Mouse (Mus musculus) gonadal fat pad, adult 2 months (tissue): ENCODE results near the gene Lars2. TPM values are rescaled to one million over a fixed set of nuclear protein-coding genes. Genes with fewer than 3 reads are reported as not detected.
"Not testable (repeated sequence)": the region's sequence is repeated elsewhere in the genome, so short reads cannot be mapped to it uniquely, and the experiment has no call there.

Experiments used
- DNase-seq: peaks from one replicate; pipeline ENCODE4 v3.0.0-alpha.2; 2012; ENCODE audit warnings: low read depth
- polyA plus RNA-seq: library from polyadenylated mRNA; depleted of rRNA; stranded (reverse); fragments of >200 nt; gene quantifications from 2 replicates; pipeline ENCODE4 v1.2.3, GENCODE M21; 2012; rRNA removed

Lars2 gene
- 214 and 218 TPM in 2 replicates for polyA plus RNA-seq

DNA sequence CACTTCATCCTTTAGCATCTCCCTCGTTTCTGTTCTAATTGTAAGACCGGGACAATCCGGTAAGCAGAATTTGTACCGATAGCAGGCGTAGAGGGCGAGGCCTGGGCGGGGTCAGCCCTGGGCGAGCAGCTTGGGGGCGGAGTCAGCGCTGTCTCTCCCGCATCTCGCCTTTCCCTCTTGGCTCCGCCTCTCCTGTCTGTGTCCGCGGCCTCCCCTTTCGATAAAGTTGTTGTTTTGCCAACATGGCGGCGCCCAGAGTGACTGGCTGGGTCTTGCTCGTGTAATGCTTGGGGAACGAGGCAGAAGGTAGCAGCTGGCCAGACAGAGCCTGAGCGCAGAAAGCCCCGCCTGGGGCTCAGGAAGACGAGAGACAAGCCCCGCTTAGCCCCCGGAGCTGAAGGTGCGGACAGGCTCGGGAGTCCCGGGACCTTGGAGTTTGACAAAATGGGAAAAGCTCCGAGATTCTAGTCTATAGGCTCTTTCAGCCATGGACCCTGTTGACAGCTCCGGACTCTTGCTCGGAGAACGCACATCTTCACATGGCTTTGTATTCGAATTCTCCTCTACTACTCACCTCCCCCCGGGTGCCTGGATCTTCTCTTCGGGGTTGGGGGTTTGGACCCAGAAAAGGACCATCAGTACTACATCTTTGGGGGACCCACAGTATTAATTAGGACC, at the start of gene Lars2:
TSS of gene Lars2 (plus strand) at position 220 of the 678 bp plus-strand sequence.
- DNase-seq: peak; percentile 65

DNA sequence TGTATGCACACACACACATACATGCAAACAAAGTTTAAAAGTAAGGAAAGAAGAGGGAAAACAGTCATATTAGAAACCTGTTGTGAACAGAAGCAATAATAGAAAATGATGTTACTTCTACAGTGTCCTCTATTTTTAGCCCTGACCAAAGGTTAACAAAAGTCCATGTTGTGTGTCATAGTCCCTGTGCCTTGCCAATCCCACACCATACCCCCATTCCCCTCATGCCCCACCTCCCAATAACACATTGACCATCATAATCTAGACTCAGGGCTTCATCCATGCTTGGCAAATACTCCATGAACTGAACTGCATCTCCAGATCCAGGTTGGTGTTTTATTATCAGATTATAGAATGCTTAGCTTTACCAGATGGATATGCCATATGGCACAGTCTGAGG, 40.6 kb upstream of the Lars2 start:
- DNase-seq: no peak

DNA sequence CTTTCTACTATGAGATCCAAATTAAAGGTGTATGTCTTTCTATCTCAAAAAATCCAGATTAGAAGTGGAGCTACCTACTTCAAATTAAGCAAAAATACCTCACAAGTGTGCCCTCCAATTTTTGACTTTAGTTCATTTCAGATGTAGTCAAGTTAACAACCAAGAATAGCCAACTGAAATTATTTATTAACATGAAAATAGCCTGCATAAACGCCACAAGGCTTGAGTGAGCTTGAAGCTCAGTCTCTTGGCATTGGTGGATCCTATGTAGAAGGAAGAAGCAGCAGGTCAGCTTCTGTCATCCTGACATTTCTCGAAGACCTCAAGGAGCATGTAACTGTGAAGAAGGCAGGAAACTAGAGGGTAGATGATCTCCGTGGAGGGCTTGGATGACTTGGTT, 38.4 kb upstream of the Lars2 start:
- DNase-seq: no peak

DNA sequence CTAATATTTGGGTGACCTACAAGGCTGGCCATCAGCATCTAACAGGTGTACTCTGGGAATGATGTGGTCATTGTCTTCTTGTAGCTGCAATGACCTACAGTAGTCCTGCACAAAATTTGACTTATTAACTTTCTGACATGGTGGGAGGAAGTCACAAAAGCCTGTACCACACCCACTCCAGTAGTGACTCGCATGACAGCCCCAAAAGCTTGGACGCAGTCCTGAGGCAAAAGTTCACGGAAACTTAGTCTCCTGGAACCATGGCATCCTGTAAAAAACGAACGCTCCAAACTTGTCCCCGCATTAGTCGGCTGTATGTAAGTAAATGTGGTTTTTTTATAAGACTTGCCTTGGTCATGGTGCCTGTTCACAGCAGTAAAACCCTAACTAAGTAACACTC, 36.9 kb upstream of the Lars2 start:
- no peak for DNase-seq

DNA sequence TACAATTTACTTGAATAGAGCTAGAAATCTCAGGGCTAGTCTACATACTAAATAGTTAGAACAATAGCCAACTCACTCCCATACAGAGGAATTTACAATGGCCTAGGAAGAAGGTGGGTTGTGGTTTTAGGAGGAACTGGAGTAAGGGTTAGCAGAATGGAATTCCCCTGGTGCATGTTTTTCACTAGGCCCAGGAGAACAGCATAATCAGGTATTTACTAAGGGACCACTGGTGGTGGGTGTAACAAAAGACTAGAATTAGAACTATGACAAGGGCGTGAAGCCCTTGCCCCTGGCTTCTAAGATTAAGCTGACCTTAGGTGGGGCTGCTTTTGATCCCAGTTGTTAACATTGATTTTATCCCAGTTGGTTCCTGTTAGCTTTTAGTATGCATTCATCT, 36.5 kb upstream of the Lars2 start:
- DNase-seq: not testable (repeated sequence)

DNA sequence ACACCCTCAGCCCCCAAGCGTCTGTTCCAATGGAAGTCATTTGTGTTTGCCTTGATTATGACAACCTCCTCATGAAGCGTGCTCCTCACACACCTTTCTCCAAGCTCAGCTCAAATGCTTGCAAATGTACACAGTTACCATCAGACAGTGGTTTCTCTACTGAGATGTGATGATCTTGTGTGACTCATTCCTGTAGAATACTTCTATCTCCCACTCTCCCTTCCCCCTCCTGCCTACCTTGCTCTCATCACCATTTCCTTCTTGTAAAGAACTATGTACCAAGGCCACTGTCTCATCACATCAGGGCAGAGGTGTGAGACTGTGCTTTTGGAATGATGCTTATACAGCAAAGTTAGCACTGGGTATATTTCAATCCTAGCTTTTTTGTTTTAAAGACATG, 33.2 kb upstream of the Lars2 start:
- no peak for DNase-seq

DNA sequence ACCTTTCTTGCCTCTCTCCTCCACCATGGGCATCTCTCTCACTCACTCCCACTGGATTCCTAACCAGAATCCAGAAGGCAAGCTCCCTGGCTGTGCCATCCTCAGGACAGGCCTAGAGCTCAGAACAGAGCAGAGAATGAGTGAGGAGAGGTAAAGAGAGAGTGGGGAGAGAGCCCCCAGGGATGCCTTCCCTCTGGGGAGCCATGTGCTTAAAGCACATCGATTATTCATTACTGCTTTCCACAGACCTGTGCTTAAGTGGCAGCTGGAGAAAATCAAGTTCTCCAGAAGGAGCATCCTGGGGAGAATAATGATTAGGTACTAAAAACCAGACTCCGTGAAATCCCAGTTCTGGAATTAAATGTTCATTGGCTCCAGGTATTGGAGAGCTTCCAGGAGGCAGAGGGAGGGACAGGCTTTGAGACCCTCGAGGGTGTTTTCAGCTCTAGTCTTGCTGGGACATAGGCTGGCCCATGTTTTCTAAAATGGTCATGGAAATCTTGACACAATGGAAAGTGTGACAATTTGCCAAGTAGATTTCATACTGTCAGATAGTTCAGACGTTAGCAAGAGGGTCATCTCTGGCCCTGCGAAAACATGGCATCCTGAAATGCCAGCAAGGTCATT, 31.6 kb upstream of the Lars2 start:
- no peak for DNase-seq

DNA sequence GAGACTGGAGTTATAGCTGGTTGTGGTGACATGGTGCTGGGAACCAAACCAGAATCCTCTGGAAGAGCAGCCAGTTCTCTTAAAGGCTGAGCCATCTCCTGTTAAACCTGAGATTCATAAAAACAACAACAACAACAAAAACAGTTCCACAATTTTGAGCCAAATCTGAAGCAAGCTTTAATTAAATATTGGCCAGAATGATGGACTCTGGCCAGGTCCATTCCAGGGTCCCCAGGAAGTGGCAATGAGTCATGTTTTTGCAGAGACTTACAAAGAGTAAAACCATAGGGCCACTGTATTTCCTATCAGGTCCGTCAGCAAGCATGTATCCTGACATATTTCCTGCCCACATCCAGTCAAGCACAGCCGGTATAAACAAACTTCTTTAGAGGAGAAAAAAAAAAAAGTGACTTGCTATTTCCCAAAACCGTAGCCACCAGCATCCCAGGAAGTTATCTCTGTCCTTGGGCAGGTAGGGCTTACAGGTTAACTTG, 27.0 kb upstream of the Lars2 start:
- DNase-seq: no peak

DNA sequence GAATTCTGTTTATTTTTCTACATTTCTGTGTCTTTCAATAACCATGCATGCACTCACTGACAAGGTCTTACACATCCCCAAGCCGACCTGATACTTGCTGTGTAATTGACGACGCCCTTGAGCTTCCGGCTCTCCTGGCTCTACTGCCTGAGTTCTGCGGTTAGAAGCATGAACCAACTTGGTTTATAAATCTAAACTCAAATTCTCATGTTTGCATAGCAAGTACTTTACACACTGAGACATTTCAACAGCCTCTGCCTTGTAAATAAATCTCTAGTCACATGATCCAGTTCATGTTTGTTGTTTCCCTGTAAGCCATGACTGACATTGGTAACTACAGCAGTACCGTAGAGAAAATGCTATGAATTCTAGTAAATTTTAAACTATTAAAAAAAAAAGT, 25.5 kb upstream of the Lars2 start:
- no peak for DNase-seq

DNA sequence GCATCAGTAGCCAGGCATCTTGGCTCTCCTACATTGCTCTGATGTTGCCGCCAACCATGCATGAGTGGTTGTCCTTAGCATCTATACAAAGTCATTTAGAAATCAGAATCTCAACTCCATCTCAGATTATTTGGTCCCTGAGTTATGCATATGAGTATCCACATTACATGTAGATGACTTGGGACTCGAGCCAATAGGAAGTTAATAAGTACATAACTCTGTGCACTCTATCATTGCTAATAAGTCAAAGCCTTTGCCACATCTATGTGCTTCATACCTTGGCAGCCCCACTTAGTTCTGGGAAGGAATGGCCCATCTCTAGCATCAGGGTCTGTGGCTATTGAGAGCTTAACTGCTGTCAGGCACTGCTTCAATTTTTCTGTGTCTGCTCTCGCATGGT, 23.7 kb upstream of the Lars2 start:
- no peak for DNase-seq

DNA sequence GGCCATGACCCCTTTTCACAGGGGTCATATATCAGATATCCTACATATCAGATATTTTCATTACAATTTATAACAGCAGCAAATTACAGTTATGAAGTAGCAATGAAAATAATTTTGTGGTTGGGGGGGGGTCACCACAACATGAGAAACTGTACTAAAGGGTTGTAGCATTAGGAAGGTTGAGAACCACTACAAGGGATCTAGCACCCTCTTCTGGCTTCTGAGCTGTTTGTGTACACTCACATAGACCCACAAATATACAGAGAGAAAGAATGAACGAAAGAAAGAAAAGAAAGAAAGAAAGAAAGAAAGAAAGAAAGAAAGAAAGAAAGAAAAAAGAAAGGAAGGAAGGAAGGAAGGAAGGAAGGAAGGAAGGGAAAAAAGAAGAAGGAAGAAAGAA, 17.4 kb upstream of the Lars2 start:
- not testable (repeated sequence) for DNase-seq

DNA sequence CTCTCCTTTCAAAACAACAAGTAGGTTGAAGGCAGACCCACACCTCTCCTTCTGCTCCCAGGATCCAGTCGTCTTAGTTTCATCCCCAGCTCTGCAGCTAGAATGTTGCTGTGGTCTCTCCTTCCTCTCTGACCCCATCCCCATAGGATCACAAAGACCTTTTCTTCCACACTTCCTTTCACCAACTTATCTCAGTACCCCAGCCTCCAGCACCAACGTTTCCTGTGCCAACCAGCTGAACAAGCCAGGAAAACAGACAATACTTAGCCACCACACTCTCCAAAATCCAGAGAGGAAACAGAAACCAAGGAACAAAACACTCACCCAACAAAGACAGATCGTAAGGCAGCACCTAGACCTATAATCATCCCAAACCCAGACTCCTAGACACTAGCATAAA, 6.7 kb upstream of the Lars2 start:
- DNase-seq: no peak

DNA sequence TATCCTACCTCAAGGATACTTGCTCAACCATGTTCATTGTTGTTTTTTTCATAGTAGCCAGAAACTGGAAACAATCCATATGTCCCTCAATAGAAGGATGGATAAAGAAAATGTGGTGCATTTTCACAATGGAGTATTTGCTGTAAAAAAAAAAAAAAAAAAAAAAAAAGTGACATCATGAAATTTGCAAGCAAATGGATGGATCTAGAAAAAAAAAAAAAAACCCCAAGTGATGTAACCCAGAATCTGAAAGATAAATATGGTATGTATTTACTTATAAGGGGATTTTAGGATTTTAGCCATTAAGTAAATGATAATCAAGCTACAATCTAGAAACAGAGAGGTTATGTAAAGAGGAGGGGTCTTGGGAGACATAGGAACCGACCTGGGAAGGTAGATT, 1.4 kb upstream of the Lars2 start:
- no peak for DNase-seq

DNA sequence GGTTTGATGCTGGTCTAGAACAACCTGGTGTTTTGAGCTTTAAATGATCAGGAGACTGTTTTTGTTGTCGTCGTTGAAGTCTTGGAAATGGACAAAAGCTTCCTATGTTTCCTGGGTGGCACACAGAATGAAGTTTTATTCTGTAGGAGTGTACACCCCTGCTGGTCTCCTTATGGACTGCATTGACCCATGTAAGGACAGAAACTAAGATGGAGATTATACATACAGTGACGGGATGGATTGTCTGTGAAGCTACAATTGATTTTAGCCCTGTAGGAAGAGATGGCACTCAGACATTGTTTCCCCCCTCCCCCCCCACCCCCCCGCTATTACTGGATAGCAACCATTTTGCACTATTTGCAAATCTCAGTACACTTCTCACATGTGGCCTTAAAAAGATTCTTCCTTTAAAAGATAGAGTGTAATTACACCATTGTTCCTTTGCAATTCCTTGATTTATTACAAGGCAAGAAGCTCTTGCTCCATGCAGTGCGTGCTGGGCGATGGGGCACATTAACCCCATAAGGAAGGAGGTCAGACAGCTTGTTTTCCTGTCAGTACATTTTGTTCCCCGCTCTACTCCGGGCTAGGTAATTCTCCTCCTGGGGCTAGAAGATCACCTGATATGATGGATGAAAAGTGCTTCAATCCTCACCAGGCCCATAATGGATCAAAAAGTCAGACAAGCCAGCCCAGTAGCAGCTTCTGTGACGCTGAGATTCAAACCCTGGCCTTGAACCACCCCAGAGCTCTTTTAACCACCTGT, 602 bp upstream of the Lars2 start:
- no peak for DNase-seq

DNA sequence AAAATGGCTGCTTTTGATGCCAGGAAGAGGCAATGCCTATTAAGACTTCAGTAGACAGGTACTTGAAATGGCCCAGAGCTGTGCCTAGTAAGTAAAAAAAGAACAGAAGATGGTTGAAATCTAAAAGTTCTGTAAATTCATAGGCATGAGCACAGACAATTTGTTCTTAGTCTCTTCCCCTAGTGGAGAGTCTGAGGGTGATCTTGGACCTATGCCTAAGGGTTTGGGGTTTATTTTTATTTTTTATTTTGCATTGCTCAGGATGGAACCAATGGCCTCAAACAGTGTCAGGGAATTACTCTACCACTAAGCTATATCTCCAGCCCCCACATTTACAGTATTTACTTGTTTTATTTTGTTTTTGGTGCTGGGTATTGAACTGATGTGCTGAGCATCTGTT, 909 bp downstream of the Lars2 start:
- DNase-seq: no peak

DNA sequence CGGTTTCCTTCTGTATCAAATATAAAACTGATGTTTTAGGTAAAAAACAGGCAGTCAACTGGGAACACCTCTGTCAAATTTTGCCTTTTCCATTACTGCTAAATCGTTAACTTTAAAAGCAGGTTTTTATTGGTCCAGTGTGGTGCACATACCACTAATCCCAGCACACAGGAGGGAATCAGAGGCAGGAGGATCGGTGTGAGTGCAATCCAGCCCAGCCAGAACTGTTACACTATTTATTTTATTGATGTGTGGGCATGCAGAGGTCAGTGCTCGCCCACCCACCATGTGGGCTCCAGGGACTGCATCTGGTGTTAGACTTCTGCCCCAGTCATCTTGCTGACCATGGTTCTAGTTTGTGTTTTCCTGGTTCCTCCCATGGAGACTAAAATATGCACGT, 15.7 kb downstream of the Lars2 start:
- DNase-seq: no peak

DNA sequence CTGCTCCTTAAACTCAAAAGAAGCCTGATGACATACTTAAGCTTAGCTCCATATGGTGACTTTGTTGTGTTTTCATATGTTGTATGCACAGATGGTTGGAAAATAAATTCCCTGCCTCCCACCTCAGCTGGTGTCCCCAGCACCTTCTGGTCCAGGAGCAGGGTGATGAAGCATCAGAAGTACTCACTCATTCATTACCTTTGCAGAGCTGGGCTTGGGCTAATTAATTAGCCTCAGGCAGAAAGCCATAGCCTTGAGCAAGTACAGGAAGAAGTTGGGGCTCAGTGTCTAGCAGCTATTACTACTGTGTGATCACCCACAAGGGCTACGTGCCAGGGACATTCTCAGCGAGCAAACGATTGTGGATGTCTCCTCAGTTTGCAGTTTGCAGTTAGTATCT, 18.0 kb downstream of the Lars2 start:
- no peak for DNase-seq

DNA sequence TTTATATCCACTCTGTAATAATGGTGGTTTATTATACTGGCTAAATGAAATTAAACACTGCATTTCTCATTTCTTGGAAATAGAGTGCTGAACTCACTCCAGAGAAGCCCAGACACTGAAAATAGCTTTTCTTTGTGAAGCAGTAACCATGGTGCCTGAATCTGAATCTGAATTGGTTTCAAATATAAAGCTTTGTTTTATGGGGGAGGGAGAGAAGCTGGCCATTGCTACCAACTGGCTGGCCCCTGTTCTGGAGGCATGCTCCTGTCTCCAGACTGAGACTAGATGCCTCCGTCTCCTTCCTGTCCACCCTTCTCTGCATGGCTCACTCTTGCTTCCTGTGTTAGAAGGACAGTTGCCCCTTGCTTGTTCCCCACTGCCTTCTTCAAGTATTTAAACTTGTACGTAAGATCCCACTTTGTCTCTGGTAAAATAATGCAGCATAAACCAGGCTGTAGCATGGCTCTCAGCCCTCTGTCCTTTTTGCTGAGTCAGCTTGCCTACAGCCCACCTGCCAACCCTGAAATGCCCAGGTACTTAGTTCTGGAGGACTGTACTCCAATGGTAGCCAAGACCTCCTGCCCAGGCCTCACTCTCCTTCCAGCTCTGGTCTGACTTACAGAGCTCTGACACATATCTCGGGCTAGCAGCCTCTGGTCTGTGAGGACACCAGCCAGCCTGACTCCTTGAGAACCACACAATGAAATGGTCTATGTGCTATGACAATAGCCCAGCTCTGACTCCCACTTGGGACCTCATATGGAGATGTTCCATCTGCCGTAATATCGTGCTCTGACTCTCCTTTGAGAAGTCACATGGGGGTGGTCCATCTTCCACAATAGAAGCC, 18.8 kb downstream of the Lars2 start:
- DNase-seq: no peak

DNA sequence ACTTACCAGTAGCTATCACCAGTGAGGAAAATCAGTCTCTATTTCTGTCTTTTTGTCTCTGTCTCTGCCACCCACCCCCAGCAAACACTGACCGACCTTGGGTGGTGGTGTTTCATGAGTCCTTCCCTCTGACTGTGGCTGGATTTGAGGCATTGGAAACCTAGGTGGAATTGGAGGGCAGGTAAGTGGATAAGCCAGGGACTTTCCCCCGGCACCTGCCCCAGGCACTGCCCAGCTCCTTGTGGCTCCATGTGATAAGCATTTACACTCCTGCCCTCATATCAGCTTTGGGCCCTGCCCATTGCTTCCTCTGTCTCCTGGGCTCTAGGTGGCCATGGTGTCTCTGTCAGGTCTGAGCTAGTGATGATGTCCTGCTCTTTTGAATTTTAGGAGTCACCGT, 19.6 kb downstream of the Lars2 start:
- no peak for DNase-seq

DNA sequence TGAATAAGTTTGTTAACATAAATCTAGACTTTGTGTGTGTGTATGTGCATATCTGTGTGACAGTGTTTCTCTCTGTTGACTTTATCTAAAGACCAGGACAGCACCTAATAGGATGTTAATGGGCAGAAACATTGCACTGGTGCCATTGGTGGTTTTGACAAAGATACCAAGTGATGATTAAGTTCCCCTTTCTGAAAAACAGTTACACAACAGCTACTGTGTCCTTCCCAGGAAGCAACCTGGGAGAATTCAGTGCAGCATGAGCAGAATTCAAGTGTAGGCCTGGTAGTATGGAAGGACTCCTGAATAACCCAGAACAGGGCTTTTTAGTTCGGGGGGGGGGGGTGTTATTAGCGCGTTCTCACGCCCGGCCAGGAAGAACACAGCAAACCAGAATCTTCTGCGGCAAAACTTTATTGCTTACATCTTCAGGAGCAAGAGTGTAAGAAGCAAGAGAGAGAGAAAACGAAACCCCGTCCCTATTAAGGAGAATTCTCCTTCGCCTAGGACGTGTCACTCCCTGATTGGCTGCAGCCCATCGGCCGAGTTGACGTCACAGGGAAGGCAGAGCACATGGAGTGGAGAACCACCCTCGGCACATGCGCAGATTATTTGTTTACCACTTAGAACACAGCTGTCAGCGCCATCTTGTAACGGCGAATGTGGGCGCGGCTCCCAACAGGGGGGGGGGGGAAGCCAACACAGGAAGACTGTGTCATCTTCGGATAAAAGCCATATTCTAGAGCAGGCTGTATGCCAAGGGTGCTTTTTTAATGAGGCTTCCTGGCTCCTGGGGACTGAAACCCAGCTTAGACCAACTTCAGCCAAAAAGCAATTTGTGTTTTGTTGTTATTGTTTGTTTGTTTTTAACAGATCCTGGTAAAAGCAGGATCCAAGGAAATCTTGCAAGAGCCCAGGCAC, 21.6 kb downstream of the Lars2 start:
- DNase-seq: not testable (repeated sequence)
